Mouse (Mus musculus) forebrain, embryonic 14.5 days (tissue): ENCODE results near the gene Faap100. TPM values are rescaled to one million over a fixed set of nuclear protein-coding genes. Genes with fewer than 3 reads are reported as not detected.
"Not testable (repeated sequence)": the region's sequence is repeated elsewhere in the genome, so short reads cannot be mapped to it uniquely, and the experiment has no call there.

Source experiments
- ATAC-seq: fragments of 200-750 bp; cut with Nextera tagmentation; 2 replicates; pipeline ENCODE4 v1.8.0; 2017; ENCODE audit warnings: mild to moderate bottlenecking, moderate library complexity
- DNase-seq: peaks from one replicate; pipeline ENCODE4 v3.0.0-alpha.2; 2015; ENCODE audit warnings: low spot score
- H3K27ac ChIP-seq: fragments of 300-500 bp; sonication (generic); 2 replicates; pipeline ENCODE4 v1.5.1; 2014; ENCODE audit warnings: low read depth, mild to moderate bottlenecking, control low read depth, low read length, moderate library complexity
- H3K27me3 ChIP-seq: fragments of 300-500 bp; sonication (generic); replicated peaks from 2 replicates; pipeline ENCODE4 v1.6.1; 2014; ENCODE audit warnings: low read length, control low read depth, mixed read lengths; ENCODE audit not compliant: control insufficient read depth, insufficient read depth
- H3K36me3 ChIP-seq: fragments of 300-500 bp; sonication (generic); 2 replicates; pipeline ENCODE4 v1.6.1; 2014; ENCODE audit warnings: low read length, control low read depth; ENCODE audit not compliant: control insufficient read depth, insufficient read depth
- H3K4me1 ChIP-seq: fragments of 300-500 bp; sonication (generic); 2 replicates; pipeline ENCODE4 v1.6.1; 2014; ENCODE audit warnings: antibody characterized with exemption, low read length, control low read depth; ENCODE audit not compliant: control insufficient read depth, insufficient read depth
- H3K4me2 ChIP-seq: fragments of 300-500 bp; sonication (generic); 2 replicates; pipeline ENCODE4 v1.6.1; 2014; ENCODE audit warnings: mild to moderate bottlenecking, control low read depth, low read length
- H3K4me3 ChIP-seq: fragments of 300-500 bp; sonication (generic); 2 replicates; pipeline ENCODE4 v1.5.1; 2014; ENCODE audit warnings: low read depth, low read length, control low read depth
- H3K9ac ChIP-seq: fragments of 300-500 bp; sonication (generic); 2 replicates; pipeline ENCODE4 v1.6.1; 2014; ENCODE audit warnings: mild to moderate bottlenecking, low read length, control low read depth, moderate library complexity
- H3K9me3 ChIP-seq: fragments of 300-500 bp; sonication (generic); replicated peaks from 2 replicates; pipeline ENCODE4 v1.6.1; 2016; ENCODE audit warnings: low read length, control low read depth, mixed read lengths; ENCODE audit not compliant: control insufficient read depth
- WGBS: fragments of 180-500 bp; shearing (Covaris S2); extraction: QIAGEN DNeasy Blood & Tissue Kit; methylation state at CpG from one replicate; pipeline ENCODE4 v1.1.7; 2014; 5-methylcytosine and 5-hydroxymethylcytosine counted together
- polyA plus RNA-seq: library from polyadenylated mRNA; unstranded; fragments of >200 nt; fragmentation: Nextera tagmentation; extraction: Ambion mirVana; gene quantifications from 2 replicates; pipeline ENCODE4 v1.2.1, GENCODE M21; 2014

Gene Faap100
- 51.7 and 71.1 TPM in 2 replicates for polyA plus RNA-seq

GRCm38 (mm10) chr11:120378611-120379540 is at the start of gene Faap100:
TSS of gene Faap100 (minus strand) at chr11:120378764.
- Histone ChIP-seq H3K4me2 (peak within 1 kb of the TSS; percentile 96), H3K9me3 (no peaks in the 10 kb centered on the region), H3K27ac (peak within 1 kb of the TSS; percentile 76), H3K9ac (peak within 1 kb of the TSS; percentile 83), H3K36me3 (peaks cover 74% of the 10 kb centered on the region), H3K4me1 (peaks cover 9% of the 10 kb centered on the region), H3K27me3 (no peaks in the 10 kb centered on the region), H3K4me3 (peak within 1 kb of the TSS; percentile 71)
- DNase-seq (peak; percentile 96), ATAC-seq (peak; percentile 88)
- WGBS = 10% methylated on average over 54 of the region's 54 CpGs

- Histone ChIP-seq H3K4me1 (no peaks in the 10 kb centered on the region), H3K4me3 (no peak overlapping the region), H3K27ac (no peak overlapping the region), H3K9ac (no peak overlapping the region), H3K36me3 (peaks cover 77% of the 10 kb centered on the region), H3K4me2 (no peak overlapping the region), H3K27me3 (no peaks in the 10 kb centered on the region), H3K9me3 (no peaks in the 10 kb centered on the region)
- ATAC-seq (no peak), DNase-seq (no peak)
- WGBS = 88% methylated on average over 3 of the region's 3 CpGs
Measured at GRCm38 (mm10) chr11:120426727-120427126, 48.2 kb upstream of the Faap100 start.

GRCm38 (mm10) chr11:120423569-120424295 is 45.2 kb upstream of the Faap100 start:
- no peak for ATAC-seq
- peak; percentile 83 for DNase-seq
- no peak overlapping the region for H3K4me3 ChIP-seq
- WGBS = 76% methylated on average over 9 of the region's 9 CpGs
- H3K4me1 ChIP-seq = no peaks in the 10 kb centered on the region
- H3K27ac ChIP-seq = no peak overlapping the region
- H3K27me3 ChIP-seq = no peaks in the 10 kb centered on the region
- H3K36me3 ChIP-seq = peaks cover 82% of the 10 kb centered on the region
- H3K9ac ChIP-seq = no peak overlapping the region
- no peak overlapping the region for H3K4me2 ChIP-seq
- no peaks in the 10 kb centered on the region for H3K9me3 ChIP-seq

GRCm38 (mm10) chr11:120422651-120423568 is 44.3 kb upstream of the Faap100 start:
- no peak for ATAC-seq
- H3K27ac ChIP-seq = no peak overlapping the region

GRCm38 (mm10) chr11:120418592-120418991 is 40.0 kb upstream of the Faap100 start:
- Histone ChIP-seq H3K4me1 (no peaks in the 10 kb centered on the region), H3K27me3 (no peaks in the 10 kb centered on the region), H3K27ac (no peak overlapping the region), H3K4me2 (no peak overlapping the region), H3K9ac (no peak overlapping the region), H3K9me3 (no peaks in the 10 kb centered on the region), H3K4me3 (no peak overlapping the region), H3K36me3 (peaks cover 79% of the 10 kb centered on the region)
- WGBS = 94% methylated on average over 1 of the region's 1 CpGs
- ATAC-seq (no peak), DNase-seq (no peak)

More at GRCm38 (mm10) chr11:120422651-120423568, 44.3 kb upstream of the Faap100 start:
- WGBS = 92% methylated on average over 13 of the region's 13 CpGs
- DNase-seq = no peak
- Histone ChIP-seq H3K4me3 (no peak overlapping the region), H3K9me3 (no peaks in the 10 kb centered on the region), H3K27me3 (no peaks in the 10 kb centered on the region), H3K4me2 (no peak overlapping the region), H3K36me3 (peaks cover 82% of the 10 kb centered on the region), H3K9ac (no peak overlapping the region), H3K4me1 (no peaks in the 10 kb centered on the region)

- ATAC-seq (no peak), DNase-seq (no peak)
- Histone ChIP-seq H3K4me3 (no peak overlapping the region), H3K4me1 (no peaks in the 10 kb centered on the region), H3K27me3 (no peaks in the 10 kb centered on the region), H3K4me2 (no peak overlapping the region), H3K9ac (no peak overlapping the region), H3K36me3 (peaks cover 82% of the 10 kb centered on the region), H3K9me3 (no peaks in the 10 kb centered on the region), H3K27ac (no peak overlapping the region)
- WGBS = 93% methylated on average over 7 of the region's 7 CpGs
Measured at GRCm38 (mm10) chr11:120417852-120418251, 39.3 kb upstream of the Faap100 start.

GRCm38 (mm10) chr11:120413621-120414020 is 35.1 kb upstream of the Faap100 start:
- H3K36me3 ChIP-seq = peaks cover 87% of the 10 kb centered on the region
- not testable (repeated sequence) for H3K4me1 ChIP-seq
- 98% methylated on average over 7 of the region's 10 CpGs for WGBS

GRCm38 (mm10) chr11:120406445-120406844 is 27.9 kb upstream of the Faap100 start:
- no peak for ATAC-seq
- no peak overlapping the region for H3K27ac ChIP-seq

More at GRCm38 (mm10) chr11:120413621-120414020, 35.1 kb upstream of the Faap100 start:
- H3K9ac ChIP-seq, H3K27ac ChIP-seq, H3K9me3 ChIP-seq, DNase-seq, H3K4me3 ChIP-seq, ATAC-seq, H3K27me3 ChIP-seq, H3K4me2 ChIP-seq: not testable (repeated sequence)

More at GRCm38 (mm10) chr11:120406445-120406844, 27.9 kb upstream of the Faap100 start:
- Histone ChIP-seq H3K9me3 (no peaks in the 10 kb centered on the region), H3K9ac (no peak overlapping the region), H3K4me2 (no peak overlapping the region), H3K4me3 (no peak overlapping the region), H3K36me3 (peaks cover 85% of the 10 kb centered on the region), H3K4me1 (no peaks in the 10 kb centered on the region), H3K27me3 (no peaks in the 10 kb centered on the region)
- WGBS = 88% methylated on average over 1 of the region's 1 CpGs
- no peak for DNase-seq
